Mouse (Mus musculus) E14TG2a.4 (cell line): ENCODE data around the gene Cdhr2.

Source experiments
- CTCF ChIP-seq: conservative IDR thresholded peaks from 2 replicates; pipeline ENCODE4 v1.5.1; 2014; ENCODE audit warnings: low read length
- POU5F1 ChIP-seq: IDR thresholded peaks from 2 replicates; pipeline ENCODE4 v1.6.1; 2014; ENCODE audit warnings: low read length, borderline replicate concordance

DNA sequence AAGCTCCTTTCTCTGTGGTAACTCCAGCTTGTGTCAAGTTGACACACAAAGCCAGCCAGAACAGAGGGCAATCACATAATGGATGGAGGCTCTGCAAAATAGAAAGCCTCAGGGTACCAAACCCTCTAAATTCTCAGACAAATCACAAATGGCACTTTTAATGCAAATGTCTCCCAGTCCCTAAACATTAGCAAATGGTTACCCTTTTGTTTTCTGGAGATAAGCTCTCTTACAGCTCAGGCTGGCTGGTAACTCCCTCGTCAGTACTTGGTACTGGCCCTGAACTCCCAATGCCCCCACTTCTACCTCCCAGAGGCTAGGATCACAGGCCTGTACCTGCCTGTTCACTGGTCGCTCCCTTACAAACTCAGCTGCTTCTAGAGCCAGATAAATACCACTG lies 82.0 kb downstream of the Cdhr2 start:
- TF ChIP-seq CTCF (no peak), POU5F1 (no peak)
